Mouse (Mus musculus): ENCODE measurements around the gene Bean1.

DNA sequence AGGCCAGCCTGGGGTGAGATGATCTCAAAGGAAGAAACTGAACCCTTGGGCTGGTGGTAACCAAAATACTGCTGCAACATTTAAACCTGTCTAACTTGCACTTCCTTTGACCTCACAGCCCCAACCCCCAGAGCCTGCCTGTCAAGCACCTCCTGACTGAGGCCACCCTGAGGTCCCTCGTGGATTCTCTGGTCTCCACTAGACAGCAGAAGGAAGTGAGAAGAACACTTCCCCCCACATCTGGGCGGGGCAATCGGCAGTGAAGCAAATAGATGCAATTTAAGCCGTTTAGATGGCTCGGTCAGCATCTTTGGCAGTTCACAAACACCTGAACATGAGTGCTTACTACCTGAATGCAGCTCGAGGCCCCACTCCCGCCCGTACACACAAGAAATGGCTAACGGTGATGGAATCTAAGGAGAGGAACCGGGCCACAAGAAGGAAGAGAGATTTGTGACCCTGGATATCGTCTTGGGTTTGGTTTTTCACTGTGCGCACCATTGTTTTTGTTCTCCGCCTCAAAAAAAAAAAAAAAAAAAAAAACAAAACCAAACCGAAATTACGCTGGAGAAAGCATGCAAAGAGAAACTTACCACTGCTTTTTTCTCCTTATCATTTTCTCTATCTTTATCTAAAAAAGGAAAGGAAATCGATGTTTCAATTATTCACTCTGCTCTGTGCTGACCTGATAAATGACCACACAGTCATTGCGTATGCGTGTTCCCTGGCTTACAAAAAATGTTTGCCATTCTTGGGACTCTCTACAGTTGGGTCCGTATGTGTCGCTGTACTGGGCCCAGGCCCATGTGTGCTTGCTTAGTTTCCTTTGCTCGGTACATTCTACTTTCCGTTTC lies 77.0 kb downstream of the Bean1 start:
- no peak for TF ChIP-seq CTCF (IDR thresholded peaks at IDR 0.05)
- TF ChIP-seq EP300 (IDR thresholded peaks at IDR 0.05): no peak

All from lung, postnatal 0 days (tissue).